Mouse (Mus musculus) testis, adult 2 months (tissue): ENCODE measurements around the gene Kcnmb4. TPM values are rescaled to one million over a fixed set of nuclear protein-coding genes. Genes with fewer than 3 reads are reported as not detected.

ENCODE experiments used
- H3K27ac ChIP-seq: fragments of 200-500 bp; 2 replicates; pipeline ENCODE4 v1.5.1; 2012; ENCODE audit warnings: low read depth, low read length; ENCODE audit not compliant: control insufficient read depth, insufficient read depth
- H3K27me3 ChIP-seq: fragments of 200-500 bp; 2 replicates; pipeline ENCODE4 v1.6.1; 2012; ENCODE audit warnings: mild to moderate bottlenecking, low read length, moderate library complexity; ENCODE audit not compliant: control insufficient read depth, insufficient read depth
- H3K36me3 ChIP-seq: fragments of 200-500 bp; 2 replicates; pipeline ENCODE4 v1.6.1; 2012; ENCODE audit warnings: mild to moderate bottlenecking, low read length; ENCODE audit not compliant: control insufficient read depth, insufficient read depth
- H3K4me1 ChIP-seq: fragments of 200-500 bp; 2 replicates; pipeline ENCODE4 v1.6.1; 2012; ENCODE audit warnings: low read length; ENCODE audit not compliant: control insufficient read depth, insufficient read depth
- H3K4me3 ChIP-seq: fragments of 200-500 bp; 2 replicates; pipeline ENCODE4 v1.5.1; 2012; ENCODE audit warnings: low read depth, mild to moderate bottlenecking, low read length, moderate library complexity, mixed read lengths; ENCODE audit not compliant: control insufficient read depth
- CTCF ChIP-seq: fragments of 200-500 bp; IDR thresholded peaks from 2 replicates; pipeline ENCODE4 v1.5.1; 2012; ENCODE audit warnings: low read depth, mild to moderate bottlenecking, inconsistent platforms, low read length, moderate library complexity; ENCODE audit not compliant: control insufficient read depth, insufficient read depth, insufficient replicate concordance
- POLR2A ChIP-seq: fragments of 200-500 bp; IDR thresholded peaks from 2 replicates; pipeline ENCODE4 v1.6.1; 2012; ENCODE audit warnings: low read depth, mild to moderate bottlenecking, inconsistent platforms, low read length, moderate library complexity; ENCODE audit not compliant: control insufficient read depth
- polyA plus RNA-seq: library from polyadenylated mRNA; depleted of rRNA; stranded (reverse); fragments of >200 nt; gene quantifications from 2 replicates; pipeline ENCODE4 v1.2.3, GENCODE M21; 2012

The Kcnmb4 gene
- polyA plus RNA-seq, 1 experiment, result 145 TPM

GRCm38 (mm10) chr10:116418121-116418726 lies 55.5 kb downstream of the Kcnmb4 start:
- Histone ChIP-seq H3K36me3 (no peaks in the 10 kb centered on the region), H3K27me3 (no peaks in the 10 kb centered on the region), H3K4me1 (peaks cover 5% of the 10 kb centered on the region; the same call in 1 of the 2 replicates), H3K4me3 (peak overlapping the region; percentile 93), H3K27ac (peak overlapping the region; percentile 94)
- TF ChIP-seq CTCF (peak; percentile 30; the same call in 1 of the 2 replicates), POLR2A (peak; percentile 23; the same call in 1 of the 2 replicates)

DNA sequence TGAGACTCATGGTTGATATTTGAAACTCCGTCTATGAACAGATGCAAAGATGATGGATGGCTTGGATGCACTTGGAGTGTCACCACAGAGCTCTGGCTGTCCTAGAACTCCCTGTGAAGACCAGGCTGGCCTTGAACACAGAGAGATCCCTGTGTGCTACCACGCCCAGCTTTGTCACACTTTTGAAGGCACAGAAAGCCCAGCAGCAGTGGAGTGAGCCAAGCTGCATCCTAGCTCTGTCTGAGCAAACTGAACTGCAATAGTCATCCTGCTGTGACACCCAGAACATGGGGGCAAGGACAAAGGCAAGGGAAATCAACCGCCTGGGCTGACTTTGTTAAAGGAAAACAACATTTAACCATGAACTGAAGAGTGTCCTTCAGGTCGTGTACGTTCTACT lies 57.0 kb downstream of the Kcnmb4 start:
- TF ChIP-seq CTCF (no peak), POLR2A (no peak)
- Histone ChIP-seq H3K36me3 (no peaks in the 10 kb centered on the region), H3K27ac (no peak overlapping the region), H3K27me3 (no peaks in the 10 kb centered on the region), H3K4me3 (no peak overlapping the region), H3K4me1 (peaks cover 5% of the 10 kb centered on the region; the same call in 1 of the 2 replicates)

GRCm38 (mm10) chr10:116416142-116416541 lies 57.5 kb downstream of the Kcnmb4 start:
- no peaks in the 10 kb centered on the region for H3K27me3 ChIP-seq

GRCm38 (mm10) chr10:116410826-116411225 lies 62.9 kb downstream of the Kcnmb4 start:
- no peak overlapping the region for H3K4me3 ChIP-seq
- no peak overlapping the region for H3K27ac ChIP-seq
- no peaks in the 10 kb centered on the region; the same call in 1 of the 2 replicates for H3K4me1 ChIP-seq
- TF ChIP-seq CTCF, result no peak
- TF ChIP-seq POLR2A, result no peak
- H3K27me3 ChIP-seq, result no peaks in the 10 kb centered on the region
- H3K36me3 ChIP-seq, result no peaks in the 10 kb centered on the region

More at GRCm38 (mm10) chr10:116416142-116416541, 57.5 kb downstream of the Kcnmb4 start:
- Histone ChIP-seq H3K4me3 (no peak overlapping the region), H3K27ac (no peak overlapping the region), H3K4me1 (peaks cover 5% of the 10 kb centered on the region; the same call in 1 of the 2 replicates), H3K36me3 (no peaks in the 10 kb centered on the region)
- TF ChIP-seq CTCF (no peak), POLR2A (no peak)

GRCm38 (mm10) chr10:116407684-116408359 lies 65.9 kb downstream of the Kcnmb4 start:
- H3K27ac ChIP-seq, result no peak overlapping the region
- no peak for TF ChIP-seq POLR2A
- no peak for TF ChIP-seq CTCF
- no peak overlapping the region for H3K4me3 ChIP-seq
- no peaks in the 10 kb centered on the region for H3K27me3 ChIP-seq
- no peaks in the 10 kb centered on the region for H3K36me3 ChIP-seq
- no peaks in the 10 kb centered on the region; the same call in 1 of the 2 replicates for H3K4me1 ChIP-seq

- Histone ChIP-seq H3K36me3 (no peaks in the 10 kb centered on the region), H3K4me1 (no peaks in the 10 kb centered on the region; the same call in 1 of the 2 replicates), H3K27me3 (no peaks in the 10 kb centered on the region), H3K27ac (no peak overlapping the region), H3K4me3 (no peak overlapping the region)
- TF ChIP-seq POLR2A (no peak), CTCF (no peak)
Observed at GRCm38 (mm10) chr10:116405011-116405410, 68.7 kb downstream of the Kcnmb4 start.

- TF ChIP-seq CTCF, result no peak
- no peak for TF ChIP-seq POLR2A
- no peak overlapping the region for H3K4me3 ChIP-seq
Observed at GRCm38 (mm10) chr10:116403679-116404078, 70.0 kb downstream of the Kcnmb4 start.

More at GRCm38 (mm10) chr10:116403679-116404078, 70.0 kb downstream of the Kcnmb4 start:
- Histone ChIP-seq H3K4me1 (no peaks in the 10 kb centered on the region; the same call in 1 of the 2 replicates), H3K27ac (no peak overlapping the region), H3K36me3 (no peaks in the 10 kb centered on the region), H3K27me3 (no peaks in the 10 kb centered on the region)
